1 mouse cellular context compared by ENCODE assay signal in genomic region chr2:32962062-32962874, GRCm38 (mm10).
TF ChIP-seq lines count a peak whose summit lies in the region.

No protein-coding gene starts in this region.

TF ChIP-seq in MEL, 35 proteins besides CTCF, POLR2A, EP300 and RAD21 (continued from another document):
- TF ChIP-seq UBTF (IDR thresholded peaks at IDR 0.05; ENCODE audit: borderline replicate concordance, insufficient read depth, low read depth, low read length), result no peak
- TF ChIP-seq POLR2AphosphoS5 (IDR thresholded peaks at IDR 0.05; ENCODE audit: borderline replicate concordance, low read depth, low read length), result 0 out of 2 replicates have a peak, but pooled peaks have one; percentile 4
- TF ChIP-seq BHLHE40 (IDR thresholded peaks at IDR 0.05; ENCODE audit: borderline replicate concordance, low read depth, low read length), result no peak
- TF ChIP-seq RCOR1 (IDR thresholded peaks at IDR 0.05; ENCODE audit: low read depth, low read length), result no peak
- TF ChIP-seq MAFK (IDR thresholded peaks at IDR 0.05; ENCODE audit: borderline replicate concordance, low read depth, low read length), result no peak
- TF ChIP-seq TCF12 (IDR thresholded peaks at IDR 0.05; ENCODE audit: low read depth, low read length), result no peak
- 0 out of 2 replicates have a peak, but pooled peaks have one; percentile 13 for TF ChIP-seq ZMIZ1 (IDR thresholded peaks at IDR 0.05; ENCODE audit: low read depth, low read length)
- TF ChIP-seq ZC3H11A (IDR thresholded peaks at IDR 0.05; ENCODE audit: low read depth, low read length), result no peak
- no peak; the same call in 1 of the 2 replicates for TF ChIP-seq SIN3A (IDR thresholded peaks at IDR 0.05; ENCODE audit: low read length)
- TF ChIP-seq TBP (IDR thresholded peaks at IDR 0.05; ENCODE audit: low read depth, low read length), result 0 out of 2 replicates have a peak, but pooled peaks have one; percentile 24
- no peak for TF ChIP-seq USF1 (IDR thresholded peaks at IDR 0.05; ENCODE audit: low read depth, low read length)
- peak; percentile 95; the same call in 1 of the 2 replicates for TF ChIP-seq CHD1 (IDR thresholded peaks at IDR 0.05; ENCODE audit: low read depth, low read length)
- 0 out of 2 replicates have a peak, but pooled peaks have one; percentile 24 for TF ChIP-seq POLR2AphosphoS2 (IDR thresholded peaks at IDR 0.05; ENCODE audit: low read length)
- 0 out of 2 replicates have a peak, but pooled peaks have one; percentile 18 for TF ChIP-seq HCFC1 (IDR thresholded peaks at IDR 0.05; ENCODE audit: low read depth, low read length)
TF ChIP-seq in MEL: peak in this region for 6.
